Mouse (Mus musculus): ENCODE results near the gene Olfr785. TPM values are rescaled to one million over a fixed set of nuclear protein-coding genes. Genes with fewer than 3 reads are reported as not detected.
"Not testable (repeated sequence)": the region's sequence is repeated elsewhere in the genome, so short reads cannot be mapped to it uniquely, and the experiment has no call there.

The Olfr785 gene
- not detected in 2 replicates for polyA plus RNA-seq (2015; fragmentation: Nextera tagmentation; extraction: Ambion mirVana)

GRCm38 (mm10) chr10:129405126-129405525 is at the start of gene Olfr785:
Gene Olfr785 (plus strand): TSS chr10:129405426.
- no peaks in the 10 kb centered on the region for H3K27me3 ChIP-seq (ENCODE audit: control insufficient read depth, insufficient read depth, low read length)
- H3K4me2 ChIP-seq (ENCODE audit: low read depth, low read length) = no peak within 1 kb of the TSS
- no peak within 1 kb of the TSS for H3K4me3 ChIP-seq (ENCODE audit: low read length)
- no peak within 1 kb of the TSS for H3K27ac ChIP-seq (ENCODE audit: low read length)
- no peaks in the 10 kb centered on the region for H3K9me3 ChIP-seq (replicated peaks; ENCODE audit: control insufficient read depth, low read length)
- no peak within 1 kb of the TSS for H3K9ac ChIP-seq (ENCODE audit: low read length)
- no peaks in the 10 kb centered on the region for H3K4me1 ChIP-seq (ENCODE audit: control insufficient read depth, insufficient read depth, low read length)
- no peak for ATAC-seq (replicated peaks; ENCODE audit: extremely low read depth, insufficient read depth, low FRiP score)
- H3K36me3 ChIP-seq (ENCODE audit: control insufficient read depth, insufficient read depth) = no peaks in the 10 kb centered on the region
- 48% methylated on average over 2 of the region's 2 CpGs for WGBS

- not testable (repeated sequence) for H3K4me2 ChIP-seq (ENCODE audit: low read depth, low read length); H3K27ac ChIP-seq (ENCODE audit: low read length); ATAC-seq (replicated peaks; ENCODE audit: extremely low read depth, insufficient read depth, low FRiP score); H3K36me3 ChIP-seq (ENCODE audit: control insufficient read depth, insufficient read depth); H3K9me3 ChIP-seq (replicated peaks; ENCODE audit: control insufficient read depth, low read length); H3K9ac ChIP-seq (ENCODE audit: low read length); H3K4me3 ChIP-seq (ENCODE audit: low read length); H3K4me1 ChIP-seq (ENCODE audit: control insufficient read depth, insufficient read depth, low read length); H3K27me3 ChIP-seq (ENCODE audit: control insufficient read depth, insufficient read depth, low read length)
- WGBS = 74% methylated on average over 4 of the region's 4 CpGs
Measured at GRCm38 (mm10) chr10:129356496-129356895, 48.7 kb upstream of the Olfr785 start.

- H3K4me1 ChIP-seq (ENCODE audit: control insufficient read depth, insufficient read depth, low read length) = no peaks in the 10 kb centered on the region
- no peak overlapping the region for H3K27ac ChIP-seq (ENCODE audit: low read length)
- H3K9ac ChIP-seq (ENCODE audit: low read length) = no peak overlapping the region
- 0 out of 2 replicates have a peak, but pooled peaks cover 5% of the 10 kb centered on the region for H3K9me3 ChIP-seq (replicated peaks; ENCODE audit: control insufficient read depth, low read length)
- 71% methylated on average over 5 of the region's 5 CpGs for WGBS
- no peak for ATAC-seq (replicated peaks; ENCODE audit: extremely low read depth, insufficient read depth, low FRiP score)
- no peak overlapping the region for H3K4me3 ChIP-seq (ENCODE audit: low read length)
- no peaks in the 10 kb centered on the region for H3K36me3 ChIP-seq (ENCODE audit: control insufficient read depth, insufficient read depth)
- H3K4me2 ChIP-seq (ENCODE audit: low read depth, low read length) = no peak overlapping the region
- H3K27me3 ChIP-seq (ENCODE audit: control insufficient read depth, insufficient read depth, low read length) = no peaks in the 10 kb centered on the region
Measured at GRCm38 (mm10) chr10:129357307-129357706, 47.9 kb upstream of the Olfr785 start.

GRCm38 (mm10) chr10:129374051-129374450 is 31.2 kb upstream of the Olfr785 start:
- not testable (repeated sequence) for H3K9me3 ChIP-seq (replicated peaks; ENCODE audit: control insufficient read depth, low read length); H3K36me3 ChIP-seq (ENCODE audit: control insufficient read depth, insufficient read depth); H3K4me1 ChIP-seq (ENCODE audit: control insufficient read depth, insufficient read depth, low read length); H3K27me3 ChIP-seq (ENCODE audit: control insufficient read depth, insufficient read depth, low read length); H3K4me2 ChIP-seq (ENCODE audit: low read depth, low read length); ATAC-seq (replicated peaks; ENCODE audit: extremely low read depth, insufficient read depth, low FRiP score); H3K9ac ChIP-seq (ENCODE audit: low read length); H3K27ac ChIP-seq (ENCODE audit: low read length); H3K4me3 ChIP-seq (ENCODE audit: low read length)
- 77% methylated on average over 5 of the region's 5 CpGs for WGBS

- no peak for ATAC-seq (replicated peaks; ENCODE audit: extremely low read depth, insufficient read depth, low FRiP score)
- no peak within 1 kb of the TSS for H3K4me2 ChIP-seq (ENCODE audit: low read depth, low read length)
- H3K27ac ChIP-seq (ENCODE audit: low read length) = no peak within 1 kb of the TSS
- no peak within 1 kb of the TSS for H3K9ac ChIP-seq (ENCODE audit: low read length)
- H3K4me3 ChIP-seq (ENCODE audit: low read length) = no peak within 1 kb of the TSS
- H3K36me3 ChIP-seq (ENCODE audit: control insufficient read depth, insufficient read depth) = no peaks in the 10 kb centered on the region
- H3K9me3 ChIP-seq (replicated peaks; ENCODE audit: control insufficient read depth, low read length) = no peaks in the 10 kb centered on the region
- no peaks in the 10 kb centered on the region for H3K4me1 ChIP-seq (ENCODE audit: control insufficient read depth, insufficient read depth, low read length)
- no peaks in the 10 kb centered on the region for H3K27me3 ChIP-seq (ENCODE audit: control insufficient read depth, insufficient read depth, low read length)
Measured at GRCm38 (mm10) chr10:129383783-129384182, 21.4 kb upstream of the Olfr785 start, which contains the start of gene Olfr784. Gene Olfr784 (plus strand): TSS chr10:129384083.

- 42% methylated on average over 5 of the region's 5 CpGs for WGBS
- H3K9ac ChIP-seq (ENCODE audit: low read length) = no peak overlapping the region
- H3K4me2 ChIP-seq (ENCODE audit: low read depth, low read length) = no peak overlapping the region
- no peaks in the 10 kb centered on the region for H3K27me3 ChIP-seq (ENCODE audit: control insufficient read depth, insufficient read depth, low read length)
- H3K27ac ChIP-seq (ENCODE audit: low read length) = no peak overlapping the region
- no peak for ATAC-seq (replicated peaks; ENCODE audit: extremely low read depth, insufficient read depth, low FRiP score)
- no peak overlapping the region for H3K4me3 ChIP-seq (ENCODE audit: low read length)
- H3K36me3 ChIP-seq (ENCODE audit: control insufficient read depth, insufficient read depth) = no peaks in the 10 kb centered on the region
- no peaks in the 10 kb centered on the region for H3K9me3 ChIP-seq (replicated peaks; ENCODE audit: control insufficient read depth, low read length)
- H3K4me1 ChIP-seq (ENCODE audit: control insufficient read depth, insufficient read depth, low read length) = no peaks in the 10 kb centered on the region
Measured at GRCm38 (mm10) chr10:129400892-129401291, 4.3 kb upstream of the Olfr785 start.

GRCm38 (mm10) chr10:129427006-129427405 is 21.8 kb downstream of the Olfr785 start, which contains the start of gene Olfr786:
Gene Olfr786 (plus strand): TSS chr10:129427306.
- H3K9me3 ChIP-seq (replicated peaks; ENCODE audit: control insufficient read depth, low read length) = no peaks in the 10 kb centered on the region
- no peaks in the 10 kb centered on the region for H3K27me3 ChIP-seq (ENCODE audit: control insufficient read depth, insufficient read depth, low read length)
- no peak within 1 kb of the TSS for H3K27ac ChIP-seq (ENCODE audit: low read length)
- no peak within 1 kb of the TSS for H3K4me2 ChIP-seq (ENCODE audit: low read depth, low read length)
- no peaks in the 10 kb centered on the region for H3K36me3 ChIP-seq (ENCODE audit: control insufficient read depth, insufficient read depth)
- no peak within 1 kb of the TSS for H3K9ac ChIP-seq (ENCODE audit: low read length)
- no peak for ATAC-seq (replicated peaks; ENCODE audit: extremely low read depth, insufficient read depth, low FRiP score)
- H3K4me1 ChIP-seq (ENCODE audit: control insufficient read depth, insufficient read depth, low read length) = no peaks in the 10 kb centered on the region
- no peak within 1 kb of the TSS for H3K4me3 ChIP-seq (ENCODE audit: low read length)

Other genes with a start within 250 kb of the Olfr785 start
- gene Olfr771, start 240.7 kb upstream of the Olfr785 start, polyA plus RNA-seq (2015; fragmentation: Nextera tagmentation; extraction: Ambion mirVana) = not detected in 2 replicates
- not detected in 2 replicates for gene Olfr772, start 227.5 kb upstream of the Olfr785 start, polyA plus RNA-seq (2015; fragmentation: Nextera tagmentation; extraction: Ambion mirVana)
- not detected in 2 replicates for gene Olfr773, start 218.0 kb upstream of the Olfr785 start, polyA plus RNA-seq (2015; fragmentation: Nextera tagmentation; extraction: Ambion mirVana)
- gene Olfr774, start 169.2 kb upstream of the Olfr785 start, polyA plus RNA-seq (2015; fragmentation: Nextera tagmentation; extraction: Ambion mirVana) = not detected in 2 replicates
- gene Olfr775, start 157.0 kb upstream of the Olfr785 start, polyA plus RNA-seq (2015; fragmentation: Nextera tagmentation; extraction: Ambion mirVana) = not detected in 2 replicates
- not detected in 2 replicates for gene Olfr776, start 146.3 kb upstream of the Olfr785 start, polyA plus RNA-seq (2015; fragmentation: Nextera tagmentation; extraction: Ambion mirVana)
- gene Olfr777, start 133.9 kb upstream of the Olfr785 start, polyA plus RNA-seq (2015; fragmentation: Nextera tagmentation; extraction: Ambion mirVana) = not detected in 2 replicates
- not detected in 2 replicates for gene Olfr780, start 87.3 kb upstream of the Olfr785 start, polyA plus RNA-seq (2015; fragmentation: Nextera tagmentation; extraction: Ambion mirVana)
- gene Olfr781, start 76.6 kb upstream of the Olfr785 start, polyA plus RNA-seq (2015; fragmentation: Nextera tagmentation; extraction: Ambion mirVana) = not detected in 2 replicates
- gene Olfr782, start 56.6 kb upstream of the Olfr785 start, polyA plus RNA-seq (2015; fragmentation: Nextera tagmentation; extraction: Ambion mirVana) = not detected in 2 replicates
- gene Olfr784, start 21.3 kb upstream of the Olfr785 start, polyA plus RNA-seq (2015; fragmentation: Nextera tagmentation; extraction: Ambion mirVana) = 0.05 TPM in 1 of 2 replicates, not detected in the other
- not detected in 2 replicates for gene Olfr786, start 21.9 kb downstream of the Olfr785 start, polyA plus RNA-seq (2015; fragmentation: Nextera tagmentation; extraction: Ambion mirVana)
- not detected in 2 replicates for gene Olfr787, start 56.4 kb downstream of the Olfr785 start, polyA plus RNA-seq (2015; fragmentation: Nextera tagmentation; extraction: Ambion mirVana)
- not detected in 2 replicates for gene Olfr788, start 65.6 kb downstream of the Olfr785 start, polyA plus RNA-seq (2015; fragmentation: Nextera tagmentation; extraction: Ambion mirVana)
- not detected in 2 replicates for gene Olfr789, start 79.3 kb downstream of the Olfr785 start, polyA plus RNA-seq (2015; fragmentation: Nextera tagmentation; extraction: Ambion mirVana)
- gene Olfr790, start 93.1 kb downstream of the Olfr785 start, polyA plus RNA-seq (2015; fragmentation: Nextera tagmentation; extraction: Ambion mirVana) = not detected in 2 replicates
- gene Olfr791, start 116.4 kb downstream of the Olfr785 start, polyA plus RNA-seq (2015; fragmentation: Nextera tagmentation; extraction: Ambion mirVana) = not detected in 2 replicates
- gene Olfr792, start 133.7 kb downstream of the Olfr785 start, polyA plus RNA-seq (2015; fragmentation: Nextera tagmentation; extraction: Ambion mirVana) = not detected in 2 replicates
- gene Olfr794, start 162.2 kb downstream of the Olfr785 start, polyA plus RNA-seq (2015; fragmentation: Nextera tagmentation; extraction: Ambion mirVana) = not detected in 2 replicates
- not detected in 2 replicates for gene Olfr796, start 207.1 kb downstream of the Olfr785 start, polyA plus RNA-seq (2015; fragmentation: Nextera tagmentation; extraction: Ambion mirVana)
- not detected in 2 replicates for gene Olfr798, start 222.5 kb downstream of the Olfr785 start, polyA plus RNA-seq (2015; fragmentation: Nextera tagmentation; extraction: Ambion mirVana)
- not detected in 2 replicates for gene Olfr799, start 232.1 kb downstream of the Olfr785 start, polyA plus RNA-seq (2015; fragmentation: Nextera tagmentation; extraction: Ambion mirVana)